Mouse (Mus musculus): Measurements from ENCODE around the gene Smg5.

DNA sequence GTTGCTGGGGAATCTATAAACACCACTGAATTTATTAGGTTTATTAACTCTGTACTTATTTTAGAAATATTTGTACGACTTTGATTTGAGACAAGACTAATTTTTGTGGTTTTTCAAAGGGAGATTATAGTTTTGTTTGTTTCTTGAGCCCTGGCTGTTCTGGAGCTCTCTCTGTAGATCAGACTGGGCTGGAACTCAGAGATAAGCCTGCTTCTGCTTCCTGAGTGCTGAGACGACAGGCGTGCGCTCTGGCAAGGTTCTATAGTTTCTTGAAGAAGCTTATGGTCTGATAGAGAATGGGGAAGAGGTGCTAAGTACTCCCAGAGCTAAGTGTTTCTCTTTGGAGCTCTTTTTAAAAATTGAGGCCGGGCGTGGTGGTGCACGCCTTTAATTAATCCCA is 2.3 kb downstream of the Smg5 start:
- TF ChIP-seq CTCF (IDR thresholded peaks at IDR 0.05; ENCODE audit: control insufficient read depth, insufficient read depth, insufficient read length) (no peak), MAX (IDR thresholded peaks at IDR 0.05) (no peak), MYOG (IDR thresholded peaks at IDR 0.05; ENCODE audit: control insufficient read depth, extremely low read depth, insufficient read length) (no peak), USF1 (IDR thresholded peaks at IDR 0.05; ENCODE audit: low read depth) (no peak)
